Mouse (Mus musculus) limb, embryonic 14.5 days (tissue): ENCODE measurements around the gene Fut8. TPM values are rescaled to one million over a fixed set of nuclear protein-coding genes. Genes with fewer than 3 reads are reported as not detected.

Experiments used
- ATAC-seq: fragments of 200-750 bp; cut with Nextera tagmentation; 2 replicates; pipeline ENCODE4 v1.8.0; 2017; ENCODE audit warnings: low read depth, moderate number of reproducible peaks, moderate TSS enrichment; ENCODE audit not compliant: low FRiP score
- DNase-seq: peaks from one replicate; pipeline ENCODE4 v3.0.0-alpha.2; 2015; ENCODE audit warnings: low spot score
- H3K27ac ChIP-seq: fragments of 300-500 bp; sonication (generic); replicated peaks from 2 replicates; pipeline ENCODE4 v1.5.1; 2014; ENCODE audit warnings: low read depth, mild to moderate bottlenecking, low read length, moderate library complexity, mixed read lengths
- H3K27me3 ChIP-seq: fragments of 300-500 bp; sonication (generic); 2 replicates; pipeline ENCODE4 v1.6.1; 2014; ENCODE audit warnings: low read length, mixed read lengths; ENCODE audit not compliant: control insufficient read depth, insufficient read depth
- H3K36me3 ChIP-seq: fragments of 300-500 bp; sonication (generic); 2 replicates; pipeline ENCODE4 v1.6.1; 2014; ENCODE audit warnings: mild to moderate bottlenecking, low read length, moderate library complexity, mixed read lengths; ENCODE audit not compliant: control insufficient read depth, insufficient read depth
- H3K4me1 ChIP-seq: fragments of 300-500 bp; sonication (generic); 2 replicates; pipeline ENCODE4 v1.6.1; 2014; ENCODE audit warnings: antibody characterized with exemption, low read length, mixed read lengths; ENCODE audit not compliant: control insufficient read depth, insufficient read depth
- H3K4me2 ChIP-seq: fragments of 300-500 bp; sonication (generic); replicated peaks from 2 replicates; pipeline ENCODE4 v1.6.1; 2014; ENCODE audit warnings: low read depth, mild to moderate bottlenecking, low read length, moderate library complexity; ENCODE audit not compliant: severe bottlenecking
- H3K4me3 ChIP-seq: fragments of 300-500 bp; sonication (generic); replicated peaks from 2 replicates; pipeline ENCODE4 v1.5.1; 2014; ENCODE audit warnings: low read length
- H3K9ac ChIP-seq: fragments of 300-500 bp; sonication (generic); 2 replicates; pipeline ENCODE4 v1.6.1; 2014; ENCODE audit warnings: mild to moderate bottlenecking, low read depth, low read length, moderate library complexity; ENCODE audit not compliant: severe bottlenecking
- H3K9me3 ChIP-seq: fragments of 300-500 bp; sonication (generic); 2 replicates; pipeline ENCODE4 v1.6.1; 2016; ENCODE audit warnings: low read length; ENCODE audit not compliant: control insufficient read depth
- POLR2A ChIP-seq: fragments of 200-500 bp; IDR thresholded peaks from 2 replicates; pipeline ENCODE4 v1.8.0; 2012; ENCODE audit warnings: inconsistent platforms, mild to moderate bottlenecking, moderate library complexity, borderline replicate concordance; ENCODE audit not compliant: insufficient read depth, insufficient read length; ENCODE audit errors: extremely low read depth
- WGBS: fragments of 180-500 bp; shearing (Covaris S2); extraction: QIAGEN DNeasy Blood & Tissue Kit; methylation state at CpG from one replicate; pipeline ENCODE4 v1.1.7; 2014; 5-methylcytosine and 5-hydroxymethylcytosine counted together
- polyA plus RNA-seq, 2 experiments: library from polyadenylated mRNA; depleted of rRNA in 1 of 2; stranded (reverse) in 1 of 2; unstranded in 1 of 2; fragments of >200 nt; fragmentation: Nextera tagmentation in 1 of 2; extraction: Ambion mirVana in 1 of 2; gene quantifications; 2 replicates each; pipeline versions ENCODE4 v1.2.1 to v1.2.3; 2012 to 2014

The Fut8 gene
- polyA plus RNA-seq, 2 experiments, result 14.0 to 27.8 TPM

GRCm38 (mm10) chr12:77346521-77346920 is 108.6 kb downstream of the Fut8 start:
- WGBS, result 73% methylated on average over 1 of the region's 1 CpGs
- DNase-seq, result no peak
- Histone ChIP-seq H3K9ac (no peak overlapping the region), H3K9me3 (no peaks in the 10 kb centered on the region), H3K27ac (no peak overlapping the region), H3K36me3 (no peaks in the 10 kb centered on the region), H3K27me3 (no peaks in the 10 kb centered on the region), H3K4me3 (no peak overlapping the region), H3K4me2 (no peak overlapping the region), H3K4me1 (no peaks in the 10 kb centered on the region)
- ATAC-seq, result no peak
- no peak for TF ChIP-seq POLR2A

- H3K4me1 ChIP-seq, result no peaks in the 10 kb centered on the region
- no peak for TF ChIP-seq POLR2A
- DNase-seq (no peak), ATAC-seq (no peak)
- H3K9me3 ChIP-seq, result no peaks in the 10 kb centered on the region
- H3K27ac ChIP-seq, result no peak overlapping the region
- no peaks in the 10 kb centered on the region for H3K36me3 ChIP-seq
- no peak overlapping the region for H3K4me2 ChIP-seq
- no peak overlapping the region for H3K4me3 ChIP-seq
- H3K27me3 ChIP-seq, result no peaks in the 10 kb centered on the region
- no peak overlapping the region for H3K9ac ChIP-seq
Measured at GRCm38 (mm10) chr12:77349543-77349942, 111.6 kb downstream of the Fut8 start.

GRCm38 (mm10) chr12:77415720-77416119 is 177.8 kb downstream of the Fut8 start:
- Histone ChIP-seq H3K27ac (no peak overlapping the region), H3K4me2 (no peak overlapping the region), H3K4me1 (no peaks in the 10 kb centered on the region), H3K36me3 (no peaks in the 10 kb centered on the region), H3K4me3 (no peak overlapping the region), H3K9me3 (no peaks in the 10 kb centered on the region; the same call in 1 of the 2 replicates), H3K9ac (no peak overlapping the region), H3K27me3 (no peaks in the 10 kb centered on the region)
- ATAC-seq, result no peak
- 89% methylated on average over 1 of the region's 1 CpGs for WGBS
- no peak for DNase-seq
- no peak for TF ChIP-seq POLR2A

GRCm38 (mm10) chr12:77421667-77422393 is 183.9 kb downstream of the Fut8 start:
- Histone ChIP-seq H3K4me1 (no peaks in the 10 kb centered on the region), H3K27me3 (no peaks in the 10 kb centered on the region), H3K27ac (no peak overlapping the region), H3K4me3 (no peak overlapping the region), H3K9me3 (no peaks in the 10 kb centered on the region; the same call in 1 of the 2 replicates), H3K9ac (no peak overlapping the region), H3K4me2 (no peak overlapping the region), H3K36me3 (no peaks in the 10 kb centered on the region)
- ATAC-seq (no peak), DNase-seq (peak; percentile 1)
- no peak for TF ChIP-seq POLR2A
- WGBS, result 80% methylated on average over 6 of the region's 6 CpGs

GRCm38 (mm10) chr12:77426093-77426492 is 188.2 kb downstream of the Fut8 start:
- Histone ChIP-seq H3K9me3 (no peaks in the 10 kb centered on the region), H3K36me3 (no peaks in the 10 kb centered on the region), H3K4me1 (no peaks in the 10 kb centered on the region), H3K27me3 (no peaks in the 10 kb centered on the region), H3K4me3 (no peak overlapping the region), H3K9ac (no peak overlapping the region), H3K27ac (no peak overlapping the region), H3K4me2 (no peak overlapping the region)
- TF ChIP-seq POLR2A, result no peak
- ATAC-seq, result no peak
- no peak for DNase-seq
- 87% methylated on average over 3 of the region's 3 CpGs for WGBS
